ENCODE assay signal across 8 mouse cellular contexts in genomic region chr4:46792280-46793026, GRCm38 (mm10).
DNase-seq lines count a peak whose midpoint lies in the region; TF ChIP-seq lines count a peak whose summit lies in the region.

No protein-coding gene starts in this region.

- H3K27ac ChIP-seq in left cerebral cortex, adult 2 months, result 0 out of 2 replicates have a peak overlapping the region, but pooled peaks have one; percentile 1

- no peak for TF ChIP-seq CTCF in left cerebral cortex, adult 2 months (IDR thresholded peaks at IDR 0.05)

- intact Hi-C loops in left cerebral cortex, adult 2 months (cut with DNase I), result no loop called here

- H3K4me3 ChIP-seq in left cerebral cortex, adult 2 months, result no peak overlapping the region

- peak; percentile 19 for DNase-seq in adrenal gland, postnatal 14 days
- no peak for DNase-seq in adrenal gland, adult 18-20 months (ENCODE audit: low spot score in 2 of 2)
- peak; percentile 34 for DNase-seq in brain, embryonic 18.5 days (ENCODE audit: low read depth, low spot score)
- DNase-seq in gastrocnemius, adult 8-10 months (ENCODE audit: low spot score in 2 of 2), result peak; percentile 62 to 71
- peak in 1 of 2 experiments; percentile 59 for DNase-seq in left cerebral cortex, adult 2 months (ENCODE audit: extremely low spot score in 1 of 2, low spot score in 2 of 2)
- DNase-seq in urinary bladder, postnatal 14 days (ENCODE audit: low spot score), result no peak
- no peak for DNase-seq in spleen, postnatal 14 days (ENCODE audit: low spot score in 2 of 2)
- no peak for DNase-seq in urinary bladder, adult 18-20 months (ENCODE audit: low spot score in 2 of 2)

Comparison
In these comparisons a context has a peak if more than half of its experiments do, and no peak if none do; other contexts are left out.
1. DNase-seq: peak in adrenal gland, postnatal 14 days (single experiment), brain, embryonic 18.5 days (single experiment) and gastrocnemius, adult 8-10 months (2 of 2); none in adrenal gland, adult 18-20 months (0 of 2), urinary bladder, postnatal 14 days (single experiment), spleen, postnatal 14 days (0 of 2) and urinary bladder, adult 18-20 months (0 of 2).